Mouse (Mus musculus) cortical plate, adult 2 months (tissue): Measurements from ENCODE around the gene Lpcat1.

Source experiments
- CTCF ChIP-seq: fragments of 200-500 bp; IDR thresholded peaks from 2 replicates; pipeline ENCODE4 v1.5.1; 2011; ENCODE audit warnings: mild to moderate bottlenecking, control low read depth, low read length; ENCODE audit not compliant: insufficient read depth; ENCODE audit errors: extremely low read depth
- POLR2A ChIP-seq: fragments of 200-500 bp; IDR thresholded peaks from 2 replicates; pipeline ENCODE4 v1.6.1; 2011; ENCODE audit warnings: mild to moderate bottlenecking, low read length, control low read depth; ENCODE audit not compliant: insufficient read depth; ENCODE audit errors: extremely low read depth

GRCm38 (mm10) chr13:73467034-73467420, at the start of gene Lpcat1:
- no peak for TF ChIP-seq CTCF
- TF ChIP-seq POLR2A, result peak; percentile 87
